Comparison of ENCODE assay signal across 15 mouse cellular contexts in the genomic region with DNA sequence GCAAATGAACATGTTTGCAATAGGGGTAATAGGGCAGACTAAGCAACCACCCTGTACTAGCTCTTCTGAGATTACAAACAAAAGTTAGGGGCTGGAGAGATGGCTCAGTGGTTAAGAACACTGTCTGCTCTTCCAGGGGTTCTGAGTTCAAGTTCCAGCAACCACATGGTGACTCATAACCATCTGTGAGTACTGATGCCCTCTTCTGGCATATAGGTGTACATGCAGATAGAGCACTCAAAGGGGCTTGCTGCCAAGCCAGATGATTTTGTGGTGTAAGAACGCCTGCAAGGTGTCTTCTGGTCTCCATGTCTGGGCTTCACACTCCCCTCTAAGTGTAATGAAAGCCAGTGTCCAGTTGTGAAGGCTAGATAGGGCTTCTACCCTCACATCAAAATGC. TPM values are rescaled to one million over a fixed set of nuclear protein-coding genes. Genes with fewer than 3 reads are reported as not detected.
DNase-seq lines count a peak whose midpoint lies in the region; ATAC-seq and TF ChIP-seq lines count a peak whose summit lies in the region.
"Had no signal": no experiment of that assay in that cellular context is flagged by ENCODE, and none has a peak within 500 bp of the region (broad histone marks: within the 10 kb centered on the region; RNA-seq: fewer than 3 reads in every experiment).

No protein-coding gene starts in this region.

- H3K4me3 ChIP-seq in layer of hippocampus, adult 2 months = no peak overlapping the region
- H3K4me3 ChIP-seq: intestine, embryonic 15.5 days; liver, embryonic 15.5 days; midbrain, embryonic 12.5 days had no signal

- no peak for ATAC-seq in monocyte, adult 5-6 weeks (replicated peaks; ENCODE audit: insufficient number of reproducible peaks, low FRiP score, low TSS enrichment, poor library complexity, severe bottlenecking)
- ATAC-seq: intestine, embryonic 15.5 days had no signal

- peak; percentile 47 to 66 for DNase-seq in cerebellum, postnatal 10 days
- DNase-seq in cerebellum, postnatal 36 days = no peak
- no peak for DNase-seq in layer of hippocampus, adult 2 months (ENCODE audit: low spot score in 2 of 2)
- no peak for DNase-seq in layer of hippocampus, postnatal 10 days (ENCODE audit: low spot score in 2 of 2)
- DNase-seq in A20 (ENCODE audit: low read depth, low spot score) = peak; percentile 40
- DNase-seq in brain, adult 2 months (ENCODE audit: low read depth, low spot score) = peak; percentile 48
- DNase-seq in right cerebral cortex, postnatal 36 days (ENCODE audit: low spot score in 2 of 2) = no peak
- DNase-seq: gastrocnemius, postnatal 14 days; heart, postnatal 10 days; right cerebral cortex, postnatal 4 days had no signal

- peak; percentile 76 for TF ChIP-seq CTCF in layer of hippocampus, adult 2 months (conservative IDR thresholded peaks at IDR 0.05)

- H3K27ac ChIP-seq in layer of hippocampus, adult 2 months = no peak overlapping the region
- H3K27ac ChIP-seq: intestine, embryonic 15.5 days; liver, embryonic 15.5 days; midbrain, embryonic 12.5 days had no signal

RNA-seq across cellular contexts. Expression of a gene that starts 11.4 kb away (rescaled TPM):
- 100 to 1,000 TPM; 223 to 231 TPM for total RNA-seq in layer of hippocampus, adult 2 months (2021)
- 100 to 1,000 TPM; 170 to 176 TPM for total RNA-seq in layer of hippocampus, postnatal 10 days (2021)
- 9.2 to 25.6 TPM (median 17.2 TPM) in 3 replicates for total RNA-seq in monocyte, adult 5-6 weeks (2017)

RNA-seq across cellular contexts. Expression of a gene that starts 22.9 kb away (rescaled TPM):
- total RNA-seq in layer of hippocampus, adult 2 months (2021) = 100 to 1,000 TPM; 156 to 169 TPM
- 100 to 1,000 TPM; 163 to 166 TPM for total RNA-seq in layer of hippocampus, postnatal 10 days (2021)
- total RNA-seq in monocyte, adult 5-6 weeks (2017) = 87.3 to 123 TPM (median 101 TPM) in 3 replicates

RNA-seq across cellular contexts. Expression of a gene that starts 31.4 kb away (rescaled TPM):
- 100 to 1,000 TPM; 614 to 642 TPM for total RNA-seq in layer of hippocampus, adult 2 months (2021)
- total RNA-seq in layer of hippocampus, postnatal 10 days (2021) = 100 to 1,000 TPM; 743 to 783 TPM
- total RNA-seq in monocyte, adult 5-6 weeks (2017) = 0.32 TPM in 1 of 3 replicates, not detected in the others
- total RNA-seq: neutrophil, adult 5-6 weeks had no signal

RNA-seq across cellular contexts. Expression of a gene that starts 41.4 kb away (rescaled TPM):
- 10 to 100 TPM; 23.3 to 23.5 TPM for total RNA-seq in layer of hippocampus, adult 2 months (2021)
- 10 to 100 TPM; 24.7 to 29.9 TPM for total RNA-seq in layer of hippocampus, postnatal 10 days (2021)
- 10.4 to 13.3 TPM (median 10.5 TPM) in 3 replicates for total RNA-seq in monocyte, adult 5-6 weeks (2017)

RNA-seq across cellular contexts. Expression of a gene that starts 44.4 kb away (rescaled TPM):
- 100 to 1,000 TPM; 112 to 114 TPM for total RNA-seq in layer of hippocampus, adult 2 months (2021)
- 10 to 100 TPM; 96.6 to 98.0 TPM for total RNA-seq in layer of hippocampus, postnatal 10 days (2021)
- 0.67 to 7.8 TPM (median 3.3 TPM) in 3 replicates for total RNA-seq in monocyte, adult 5-6 weeks (2017)
- total RNA-seq: neutrophil, adult 5-6 weeks had no signal

Comparison
In these comparisons a context has a peak if more than half of its experiments do, and no peak if none do; other contexts are left out.
1. DNase-seq: peak in cerebellum, postnatal 10 days (2 of 2), A20 (single experiment) and brain, adult 2 months (single experiment); none in cerebellum, postnatal 36 days (0 of 2), layer of hippocampus, adult 2 months (0 of 2), layer of hippocampus, postnatal 10 days (0 of 2) and right cerebral cortex, postnatal 36 days (0 of 2).
2. RNA of a gene that starts 31.4 kb away (total RNA-seq): 743 to 783 TPM in layer of hippocampus, postnatal 10 days and 614 to 642 TPM in layer of hippocampus, adult 2 months; 0.32 TPM in monocyte, adult 5-6 weeks; every median in the first group is over 100 times any median in the second.